ENCODE assay signal across 9 mouse cellular contexts in genomic region chr10:30745238-30745974, GRCm38 (mm10). TPM values are rescaled to one million over a fixed set of nuclear protein-coding genes. Genes with fewer than 3 reads are reported as not detected.
A peak's percentile ranks its signal among the peaks of the same experiment; 100 is the strongest.
DNase-seq lines count a peak whose midpoint lies in the region; ATAC-seq lines count a peak whose summit lies in the region.
"Had no signal": no experiment of that assay in that cellular context is flagged by ENCODE, and none has a peak within 500 bp of the region (broad histone marks: within the 10 kb centered on the region; RNA-seq: fewer than 3 reads in every experiment).

No protein-coding gene starts in this region.

- DNase-seq in heart, adult 8-10 months (ENCODE audit: low spot score) = no peak
- DNase-seq in NIH3T3 (ENCODE audit: low read depth) = peak; percentile 11
- DNase-seq in fat pad, adult 2 months (ENCODE audit: extremely low read depth, low read depth, low spot score) = peak; percentile 77
- DNase-seq in kidney, postnatal 36 days = peak; percentile 52 to 82
- DNase-seq in hindbrain, embryonic 11.5 days (ENCODE audit: low spot score) = no peak
- DNase-seq in spleen, postnatal 4 days (ENCODE audit: low spot score in 2 of 2) = no peak

- H3K4me3 ChIP-seq in heart, embryonic 12.5 days = no peak overlapping the region
- no peak overlapping the region for H3K4me3 ChIP-seq in hindbrain, embryonic 11.5 days (ENCODE audit: low read depth, low read length)
- no peak overlapping the region for H3K4me3 ChIP-seq in hindbrain, embryonic 16.5 days (ENCODE audit: low read length)
- H3K4me3 ChIP-seq: forebrain, embryonic 15.5 days had no signal

- WGBS in heart, embryonic 12.5 days = 86% methylated on average over 3 of the region's 3 CpGs
- 88% methylated on average over 3 of the region's 3 CpGs for WGBS in hindbrain, embryonic 11.5 days
- WGBS in hindbrain, embryonic 16.5 days = 93% methylated on average over 3 of the region's 3 CpGs

- ATAC-seq in heart, embryonic 12.5 days (ENCODE audit: insufficient number of reproducible peaks, low FRiP score) = peak; percentile 64; the same call in 1 of the 2 replicates
- no peak for ATAC-seq in hindbrain, embryonic 11.5 days (ENCODE audit: low FRiP score)
- no peak for ATAC-seq in hindbrain, embryonic 16.5 days
- ATAC-seq: forebrain, embryonic 15.5 days had no signal

- no peak overlapping the region for H3K9ac ChIP-seq in heart, embryonic 12.5 days
- no peak overlapping the region for H3K9ac ChIP-seq in hindbrain, embryonic 11.5 days (ENCODE audit: low read depth, low read length)
- H3K9ac ChIP-seq in hindbrain, embryonic 16.5 days (ENCODE audit: low read depth, low read length) = no peak overlapping the region
- H3K9ac ChIP-seq: forebrain, embryonic 15.5 days had no signal

- 0 out of 2 replicates have a peak, but pooled peaks cover 3% of the 10 kb centered on the region for H3K36me3 ChIP-seq in heart, embryonic 12.5 days
- no peaks in the 10 kb centered on the region for H3K36me3 ChIP-seq in hindbrain, embryonic 11.5 days (ENCODE audit: control insufficient read depth, insufficient read depth, low read length)
- H3K36me3 ChIP-seq in hindbrain, embryonic 16.5 days (ENCODE audit: control insufficient read depth, insufficient read depth, low read length) = no peaks in the 10 kb centered on the region
- H3K36me3 ChIP-seq: forebrain, embryonic 15.5 days had no signal

- no peaks in the 10 kb centered on the region for H3K27me3 ChIP-seq in heart, embryonic 12.5 days (replicated peaks)
- no peaks in the 10 kb centered on the region for H3K27me3 ChIP-seq in hindbrain, embryonic 11.5 days (ENCODE audit: control insufficient read depth, insufficient read depth, low read length)
- no peaks in the 10 kb centered on the region for H3K27me3 ChIP-seq in hindbrain, embryonic 16.5 days (replicated peaks; ENCODE audit: control insufficient read depth, insufficient read depth, low read length)
- H3K27me3 ChIP-seq: forebrain, embryonic 15.5 days had no signal

- H3K4me2 ChIP-seq in heart, embryonic 12.5 days = no peak overlapping the region
- H3K4me2 ChIP-seq in hindbrain, embryonic 11.5 days (replicated peaks; ENCODE audit: low read depth, low read length) = no peak overlapping the region
- no peak overlapping the region for H3K4me2 ChIP-seq in hindbrain, embryonic 16.5 days (ENCODE audit: low read length)
- H3K4me2 ChIP-seq: forebrain, embryonic 15.5 days had no signal

- H3K9me3 ChIP-seq in heart, embryonic 12.5 days (replicated peaks) = no peaks in the 10 kb centered on the region
- H3K9me3 ChIP-seq in hindbrain, embryonic 11.5 days (ENCODE audit: control insufficient read depth, low read length) = no peaks in the 10 kb centered on the region
- H3K9me3 ChIP-seq in hindbrain, embryonic 16.5 days (ENCODE audit: control insufficient read depth, low read length) = no peaks in the 10 kb centered on the region
- H3K9me3 ChIP-seq: forebrain, embryonic 15.5 days had no signal

- no peak overlapping the region for H3K27ac ChIP-seq in heart, embryonic 12.5 days (ENCODE audit: poor library complexity, severe bottlenecking)
- H3K27ac ChIP-seq in hindbrain, embryonic 11.5 days (ENCODE audit: low read depth, low read length) = no peak overlapping the region
- no peak overlapping the region for H3K27ac ChIP-seq in hindbrain, embryonic 16.5 days (ENCODE audit: low read depth, low read length)
- H3K27ac ChIP-seq: forebrain, embryonic 15.5 days had no signal

- H3K4me1 ChIP-seq in heart, embryonic 12.5 days (replicated peaks) = no peaks in the 10 kb centered on the region
- H3K4me1 ChIP-seq in hindbrain, embryonic 11.5 days (replicated peaks; ENCODE audit: control insufficient read depth, insufficient read depth, low read length) = no peaks in the 10 kb centered on the region
- no peaks in the 10 kb centered on the region for H3K4me1 ChIP-seq in hindbrain, embryonic 16.5 days (ENCODE audit: control insufficient read depth, insufficient read depth, low read depth, low read length)

RNA-seq across cellular contexts. Expression of gene Ncoa7, which starts 57.7 kb away (rescaled TPM):
- polyA plus RNA-seq in heart, embryonic 12.5 days (2016; fragmentation: Nextera tagmentation; extraction: Ambion mirVana) = 8.7 and 9.1 TPM in 2 replicates
- total RNA-seq in heart, adult 8-10 months (2022) = 1 to 10 TPM; 2.6 to 3.6 (median 3.0) TPM
- polyA plus RNA-seq in hindbrain, embryonic 11.5 days (2014; fragmentation: Nextera tagmentation; extraction: Ambion mirVana) = 9.3 and 9.7 TPM in 2 replicates
- polyA plus RNA-seq in hindbrain, embryonic 16.5 days (2015; fragmentation: Nextera tagmentation; extraction: Ambion mirVana) = 25.6 and 26.1 TPM in 2 replicates

Comparison
In these comparisons a context has a peak if more than half of its experiments do, and no peak if none do; other contexts are left out.
1. DNase-seq: peak in NIH3T3 (single experiment), fat pad, adult 2 months (single experiment) and kidney, postnatal 36 days (2 of 2); none in heart, adult 8-10 months (single experiment), hindbrain, embryonic 11.5 days (single experiment) and spleen, postnatal 4 days (0 of 2).